Mouse (Mus musculus) bone marrow macrophage, adult 2 months (primary cell): Measurements from ENCODE around the gene Insrr.

Experiments used
- CTCF ChIP-seq: IDR thresholded peaks from 2 replicates; pipeline ENCODE4 v1.5.1; 2012; ENCODE audit warnings: low read depth, mild to moderate bottlenecking, low read length, moderate library complexity
- POLR2A ChIP-seq: IDR thresholded peaks from 2 replicates; pipeline ENCODE4 v1.6.1; 2012; ENCODE audit warnings: mild to moderate bottlenecking, low read depth, low read length, borderline replicate concordance

GRCm38 (mm10) chr3:87794922-87795325, 1.8 kb upstream of the Insrr start, which contains the start of gene Ntrk1:
- TF ChIP-seq CTCF = no peak
- no peak for TF ChIP-seq POLR2A
